Mouse (Mus musculus): Measurements from ENCODE around the gene Hic2.
A peak's percentile ranks its signal among the peaks of the same experiment; 100 is the strongest.
"Not testable (repeated sequence)": the region's sequence is repeated elsewhere in the genome, so short reads cannot be mapped to it uniquely, and the experiment has no call there.

The Hic2 gene

GRCm38 (mm10) chr16:17232794-17233701, at the start of gene Hic2:
TSS of gene Hic2 (plus strand) at chr16:17233572.
- peak; percentile 93 for DNase-seq

DNA sequence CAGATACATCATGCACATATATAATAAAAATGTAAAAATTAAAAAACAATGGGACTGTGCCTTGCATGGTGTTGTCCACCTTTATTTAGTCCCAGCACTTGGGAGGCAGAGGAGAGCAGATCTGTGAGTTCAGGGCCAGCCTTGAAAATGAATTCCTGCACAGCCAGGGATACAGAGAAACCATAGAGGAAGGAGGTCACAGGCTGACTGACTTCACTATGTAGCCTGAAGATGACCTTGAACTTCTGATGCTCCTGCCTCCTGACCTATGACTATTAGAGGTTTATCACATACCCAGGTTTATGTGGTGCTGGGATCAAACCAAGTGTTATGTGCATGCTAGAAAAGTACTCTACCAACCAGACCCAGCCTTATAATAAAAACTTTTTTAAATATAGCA, 47.9 kb upstream of the Hic2 start:
- DNase-seq, result no peak

DNA sequence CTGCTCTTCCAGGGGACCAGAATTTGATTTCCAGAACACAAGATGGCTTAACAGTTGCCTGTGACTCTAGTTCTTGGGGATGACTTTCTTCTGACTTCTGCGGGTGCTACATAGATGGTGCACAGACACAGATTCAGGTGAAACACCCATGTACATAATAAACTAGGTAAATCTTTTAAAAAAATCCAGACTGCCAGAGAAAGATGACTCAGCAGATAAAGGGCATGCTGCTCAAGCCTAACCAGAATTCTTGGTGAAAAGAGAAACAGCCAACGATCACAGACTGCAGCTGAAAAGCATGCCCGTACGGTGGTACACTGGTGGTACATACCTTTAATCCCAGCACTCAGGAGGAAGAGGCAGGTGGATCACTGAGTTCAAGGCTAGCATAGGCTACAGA, 39.5 kb upstream of the Hic2 start:
- no peak for DNase-seq

GRCm38 (mm10) chr16:17200121-17200952, 33.0 kb upstream of the Hic2 start:
- no peak for DNase-seq

DNA sequence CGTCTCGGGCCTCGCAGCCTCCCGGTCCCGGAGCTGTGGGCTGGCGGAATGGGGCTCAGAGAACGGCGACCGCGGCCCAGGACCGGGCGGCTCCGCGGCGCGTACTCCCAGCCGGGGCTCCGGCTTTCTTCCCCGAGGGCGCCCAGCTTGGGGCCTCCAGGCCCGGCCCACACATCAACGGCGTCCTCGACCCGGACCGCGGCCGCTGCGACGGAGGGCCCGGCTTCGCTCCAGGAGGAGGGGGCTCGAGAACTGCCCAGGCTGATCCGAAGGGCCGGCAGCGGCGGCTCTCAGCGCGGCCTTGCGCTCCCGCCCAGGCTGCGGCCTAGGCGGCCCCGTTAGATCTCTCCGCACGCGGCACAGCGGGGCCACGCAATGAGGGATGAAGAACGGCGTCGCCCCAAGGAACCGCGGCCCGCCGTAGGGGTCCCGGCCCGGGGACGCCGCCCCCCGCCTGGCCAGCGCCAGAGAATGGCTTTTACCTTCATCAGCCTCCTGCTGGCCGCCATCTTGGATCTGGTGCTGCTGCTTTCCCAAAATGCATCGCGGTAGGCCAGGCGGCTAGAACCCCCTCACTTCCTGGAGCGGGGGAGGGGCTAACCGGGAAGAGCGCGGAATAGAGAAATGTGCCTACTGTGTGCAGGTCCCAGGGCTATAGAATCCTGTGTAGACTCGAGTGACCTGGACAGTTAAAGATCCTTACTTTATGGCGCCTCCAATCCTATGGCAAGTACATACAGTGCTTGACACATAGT, 32.2 kb upstream of the Hic2 start:
- DNase-seq, result peak; percentile 81

DNA sequence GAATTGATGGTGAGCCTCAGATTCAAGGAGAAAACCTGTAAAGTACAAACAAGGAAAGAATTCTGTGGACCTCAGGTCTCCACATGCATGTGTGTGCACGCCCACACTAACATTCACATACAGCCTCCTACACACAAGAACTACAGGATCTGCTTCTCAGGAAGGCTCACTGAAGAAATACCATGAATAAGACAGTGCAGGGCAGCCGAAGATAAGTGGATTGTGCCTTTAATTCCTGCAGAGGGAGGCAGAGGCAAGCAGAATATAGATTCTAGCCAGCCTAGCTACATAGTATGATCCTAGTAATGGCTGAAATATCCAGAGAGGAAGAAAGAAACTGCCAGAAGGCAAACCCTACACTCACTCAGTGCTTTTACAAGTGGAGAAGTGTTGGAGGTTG, 31.4 kb upstream of the Hic2 start:
- DNase-seq, result no peak

- no peak for DNase-seq
These were observed 30.8 kb upstream of the Hic2 start, which contains the start of gene Ube2l3 for GRCm38 (mm10) chr16:17202549-17202948. TSS of gene Ube2l3 (minus strand) at chr16:17202649.

DNA sequence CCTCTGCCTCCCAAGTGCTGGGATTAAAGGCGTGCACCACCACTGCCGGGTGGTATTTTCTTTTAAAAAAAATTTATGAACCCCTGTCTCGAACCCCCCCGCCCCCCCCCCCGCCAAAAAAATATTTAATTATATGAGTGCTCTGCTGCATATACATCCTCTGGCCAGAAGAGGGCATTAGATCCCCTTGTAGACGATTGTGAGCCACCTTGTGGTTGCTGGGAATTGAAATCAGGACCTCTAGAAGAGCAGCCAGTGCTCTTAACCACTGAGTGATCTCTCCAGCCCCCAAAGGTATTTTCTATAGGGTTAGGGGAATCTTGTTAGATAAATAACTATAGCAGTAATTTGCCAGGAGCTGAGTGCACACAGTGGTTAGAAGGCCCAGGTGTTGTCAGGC, 28.4 kb upstream of the Hic2 start:
- peak; percentile 39 for DNase-seq

- DNase-seq, result peak; percentile 88
These were observed 24.7 kb upstream of the Hic2 start, which contains the start of gene Rimbp3 for GRCm38 (mm10) chr16:17208389-17209361. TSS of gene Rimbp3 (plus strand) at chr16:17208603.

- no peak for DNase-seq
These were observed 23.9 kb upstream of the Hic2 start for GRCm38 (mm10) chr16:17209404-17209960.

GRCm38 (mm10) chr16:17209981-17210838, 23.2 kb upstream of the Hic2 start:
- DNase-seq, result peak; percentile 90

DNA sequence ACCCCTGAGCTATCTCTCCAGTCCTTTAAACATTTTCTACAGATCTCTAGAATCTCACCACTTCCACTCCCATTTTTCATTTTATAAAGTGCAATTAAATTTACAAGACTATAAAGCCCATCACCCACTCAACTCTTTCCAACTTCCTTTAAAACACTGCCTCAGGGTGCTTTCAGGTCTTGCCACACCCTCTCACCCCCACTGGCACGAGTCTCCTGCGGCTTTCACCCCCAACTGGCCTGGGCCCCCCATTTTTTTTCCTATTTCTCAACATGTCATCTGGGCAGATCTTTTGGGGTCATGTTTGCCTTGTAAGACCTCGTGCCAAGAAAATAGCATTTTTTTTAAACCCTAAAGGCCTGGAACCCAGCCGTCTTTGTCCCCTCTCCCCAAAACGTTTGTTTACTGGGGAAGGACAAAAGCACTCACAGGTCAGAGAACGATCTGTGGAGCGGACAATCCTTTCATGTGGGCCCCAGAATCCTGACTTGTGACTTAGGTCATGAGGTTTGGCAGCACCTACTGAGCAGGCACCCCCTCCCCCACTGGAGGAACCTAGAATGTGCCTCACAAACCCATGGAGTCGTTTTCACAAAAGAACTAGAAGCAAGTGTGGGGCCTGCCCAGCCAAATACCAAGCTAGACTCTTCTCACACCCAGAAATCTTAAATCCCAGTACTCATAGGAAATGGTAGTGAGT, 16.3 kb upstream of the Hic2 start:
- no peak for DNase-seq

DNA sequence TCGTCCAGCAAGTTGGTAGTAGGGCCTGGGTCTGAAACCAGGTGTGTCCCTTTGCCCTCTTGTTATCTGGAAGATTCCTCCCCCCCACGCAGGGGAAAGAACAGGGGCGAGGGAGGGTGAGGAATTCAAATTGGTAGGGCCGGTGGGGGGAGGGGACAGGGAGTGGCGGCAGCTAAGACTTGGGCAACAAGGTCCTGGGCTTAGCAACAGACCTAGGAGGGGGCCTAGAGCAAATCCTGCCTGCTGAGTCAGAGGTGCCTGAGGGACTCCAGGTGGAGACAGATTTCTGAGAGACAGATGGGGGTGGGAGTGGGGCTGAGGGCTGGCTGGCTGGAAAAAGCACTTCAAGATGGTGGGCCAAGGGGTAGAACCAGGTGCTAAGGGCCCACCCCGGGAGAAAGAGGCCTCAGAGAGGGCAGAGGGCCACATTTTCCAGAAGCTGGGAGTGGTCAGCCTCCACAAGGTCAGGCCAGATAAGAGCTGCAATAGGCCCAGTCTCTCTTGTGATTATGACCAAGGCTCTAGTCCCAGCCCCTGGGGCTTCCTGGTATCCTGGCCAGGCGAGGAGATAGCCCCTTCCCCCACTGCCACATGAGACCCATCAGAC, 13.1 kb upstream of the Hic2 start:
- no peak for DNase-seq

DNA sequence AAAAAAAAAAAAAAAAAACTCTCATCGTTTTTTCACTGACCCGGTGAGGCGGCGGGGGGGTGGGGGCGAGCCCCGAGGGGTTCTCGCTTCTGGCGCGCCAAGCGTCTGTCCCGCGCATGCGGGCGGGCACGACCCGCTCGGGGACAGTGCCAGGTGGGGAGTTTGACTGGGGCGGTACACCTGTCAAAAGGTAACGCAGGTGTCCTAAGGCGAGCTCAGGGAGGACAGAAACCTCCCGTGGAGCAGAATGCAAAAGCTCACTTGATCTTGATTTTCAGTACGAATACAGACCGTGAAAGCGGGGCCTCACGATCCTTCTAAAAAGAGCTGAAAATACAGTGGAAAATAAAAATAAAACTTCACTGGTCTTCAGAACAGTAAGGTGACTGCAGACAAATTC, 11.2 kb upstream of the Hic2 start:
- peak; percentile 98 for DNase-seq

DNA sequence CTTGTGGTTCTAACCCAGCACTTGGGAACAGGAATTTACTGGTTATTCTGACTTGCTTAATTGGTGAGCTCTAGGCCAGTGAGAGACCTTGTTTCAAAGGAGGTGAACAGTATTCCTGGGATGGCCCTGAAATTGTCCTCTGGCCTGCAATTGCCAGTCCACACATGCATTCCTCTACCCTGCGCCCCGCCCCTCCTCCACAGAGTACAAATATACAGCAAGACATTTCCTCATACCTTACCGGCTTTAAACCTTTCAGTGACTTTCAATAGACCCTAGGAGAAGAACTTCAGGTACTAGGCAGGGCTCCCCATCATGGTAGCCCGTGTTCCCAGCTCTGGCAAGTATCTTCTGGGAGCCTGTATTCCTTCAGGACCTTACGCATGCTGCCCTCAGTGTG, 7.8 kb upstream of the Hic2 start:
- DNase-seq, result peak; percentile 22

GRCm38 (mm10) chr16:17226496-17226895, 6.9 kb upstream of the Hic2 start:
- DNase-seq, result no peak

GRCm38 (mm10) chr16:17231523-17231922, 1.8 kb upstream of the Hic2 start:
- DNase-seq, result not testable (repeated sequence)

DNA sequence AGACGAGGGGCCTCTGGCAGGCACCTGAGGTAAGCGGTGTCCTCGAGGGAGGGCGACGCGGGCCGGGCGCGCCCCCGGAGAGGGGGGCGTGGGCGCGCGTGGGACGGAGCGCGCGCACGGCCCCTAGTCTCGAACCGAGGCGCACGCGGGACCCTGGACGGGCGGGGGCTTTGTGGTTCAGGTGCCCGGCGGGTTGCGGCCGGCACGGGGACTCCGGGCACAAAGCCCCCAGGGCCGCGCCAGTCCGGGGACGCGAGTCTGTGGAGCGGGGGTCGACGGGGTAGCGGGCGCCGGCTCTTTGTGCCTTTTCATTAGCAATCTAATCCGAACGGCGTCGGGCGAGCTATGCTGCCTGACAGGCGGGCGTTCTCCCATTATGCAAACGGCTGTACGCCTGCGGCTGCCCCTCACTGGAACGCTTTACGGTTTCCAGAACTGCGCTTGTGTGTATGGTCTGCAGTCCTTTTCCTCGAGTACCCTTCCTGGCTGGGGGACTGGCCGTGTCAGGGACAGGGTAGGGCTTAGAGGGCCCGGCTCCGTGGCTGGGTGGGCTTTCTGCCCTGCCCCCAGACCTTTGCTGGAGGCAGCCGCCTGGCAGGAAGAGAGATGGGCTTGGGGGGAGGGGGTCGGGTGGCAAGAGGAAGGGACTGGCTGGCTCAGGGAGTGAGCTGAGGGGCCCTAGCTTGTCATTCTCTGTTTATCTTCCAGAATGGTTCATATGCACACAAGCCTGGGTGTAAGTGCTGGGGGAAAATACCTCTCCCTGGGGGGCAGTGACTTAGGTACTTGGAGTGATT, 528 bp downstream of the Hic2 start:
- peak; percentile 16 for DNase-seq
